Mouse (Mus musculus) MEL (cell line): ENCODE data around the gene Polk. TPM values are rescaled to one million over a fixed set of nuclear protein-coding genes. Genes with fewer than 3 reads are reported as not detected.

Experiments
- DNase-seq: peaks from one replicate; pipeline ENCODE4 v3.0.0; 2011; ENCODE audit warnings: low read depth, low spot score
- H3K27ac ChIP-seq: 2 replicates; pipeline ENCODE4 v1.5.1; 2012; ENCODE audit warnings: low read depth, mild to moderate bottlenecking, control low read depth, low read length, moderate library complexity; ENCODE audit not compliant: control insufficient read depth
- H3K27me3 ChIP-seq, 2 experiments: fragments of 150-350 bp in 1 of 2; sonication (generic) in 1 of 2; 2 replicates each; pipeline ENCODE4 v1.6.1; 2012; ENCODE audit warnings: low read length in 2 of 2, mild to moderate bottlenecking in 2 of 2, improper control_type of control experiment in 1 of 2, moderate library complexity in 1 of 2; ENCODE audit not compliant: insufficient read depth in 2 of 2, control insufficient read depth in 1 of 2
- H3K36me3 ChIP-seq, 2 experiments: 2 replicates each; pipeline ENCODE4 v1.6.1; 2012 to 2014; ENCODE audit warnings: low read length in 2 of 2, improper control_type of control experiment in 1 of 2, inconsistent platforms in 1 of 2, mild to moderate bottlenecking in 1 of 2; ENCODE audit not compliant: insufficient read depth in 2 of 2, control insufficient read depth in 1 of 2
- H3K4me1 ChIP-seq, 2 experiments: fragments of 150-350 bp in 1 of 2; sonication (generic) in 1 of 2; 2 replicates each; pipeline ENCODE4 v1.6.1; 2012; ENCODE audit warnings: low read length in 2 of 2, improper control_type of control experiment in 1 of 2, mild to moderate bottlenecking in 1 of 2; ENCODE audit not compliant: insufficient read depth in 2 of 2, control insufficient read depth in 1 of 2
- H3K4me3 ChIP-seq, 2 experiments: fragments of 150-350 bp in 1 of 2; sonication (generic) in 1 of 2; 2 replicates each; pipeline ENCODE4 v1.5.1; 2012; ENCODE audit warnings: low read depth in 2 of 2, low read length in 2 of 2, mild to moderate bottlenecking in 2 of 2, moderate library complexity in 2 of 2, control low read depth in 1 of 2, improper control_type of control experiment in 1 of 2; ENCODE audit not compliant: control insufficient read depth in 1 of 2, insufficient read depth in 1 of 2
- H3K79me2 ChIP-seq: 2 replicates; pipeline ENCODE4 v1.6.1; 2012; ENCODE audit warnings: mild to moderate bottlenecking, low read length, moderate library complexity; ENCODE audit not compliant: control insufficient read depth, poor library complexity, insufficient read depth
- H3K9ac ChIP-seq: 2 replicates; pipeline ENCODE4 v1.6.1; 2012; ENCODE audit warnings: low read depth, mild to moderate bottlenecking, control low read depth, low read length, moderate library complexity; ENCODE audit not compliant: control insufficient read depth, poor library complexity, severe bottlenecking
- H3K9me3 ChIP-seq: fragments of 150-350 bp; sonication (generic); replicated peaks from 2 replicates; pipeline ENCODE4 v1.6.1; 2012; ENCODE audit warnings: mild to moderate bottlenecking, low read length, improper control_type of control experiment, moderate library complexity; ENCODE audit not compliant: insufficient read depth
- BHLHE40 ChIP-seq: IDR thresholded peaks from 2 replicates; pipeline ENCODE4 v1.6.1; 2012; ENCODE audit warnings: low read depth, mild to moderate bottlenecking, inconsistent platforms, low read length, improper control_type of control experiment, borderline replicate concordance
- CTCF ChIP-seq, 3 experiments: IDR thresholded peaks in 2 of 3; conservative IDR thresholded peaks in 1 of 3; 2 replicates each; pipeline ENCODE4 v1.5.1; 2011 to 2012; ENCODE audit warnings: low read length in 3 of 3, low read depth in 2 of 3, mild to moderate bottlenecking in 2 of 3, improper control_type of control experiment in 1 of 3, inconsistent platforms in 1 of 3, mixed read lengths in 1 of 3, moderate library complexity in 1 of 3; ENCODE audit not compliant: control insufficient read depth in 1 of 3, insufficient read depth in 1 of 3, poor library complexity in 1 of 3, severe bottlenecking in 1 of 3
- ELF1 ChIP-seq: IDR thresholded peaks from 2 replicates; pipeline ENCODE4 v1.6.1; 2014; ENCODE audit warnings: low read depth, mild to moderate bottlenecking, inconsistent platforms, low read length, improper control_type of control experiment, moderate library complexity
- EP300 ChIP-seq, 2 experiments: IDR thresholded peaks; 2 replicates each; pipeline ENCODE4 v1.6.1; 2011; ENCODE audit warnings: improper control_type of control experiment in 2 of 2, low read length in 2 of 2, low read depth in 1 of 2, mild to moderate bottlenecking in 1 of 2
- ETS1 ChIP-seq: IDR thresholded peaks from 2 replicates; pipeline ENCODE4 v1.6.1; 2012; ENCODE audit warnings: low read depth, mild to moderate bottlenecking, inconsistent platforms, low read length, improper control_type of control experiment, moderate library complexity
- GABPA ChIP-seq: IDR thresholded peaks from 2 replicates; pipeline ENCODE4 v1.6.1; 2012; ENCODE audit warnings: low read depth, mild to moderate bottlenecking, inconsistent platforms, low read length, improper control_type of control experiment, moderate library complexity
- GATA1 ChIP-seq: IDR thresholded peaks from 2 replicates; pipeline ENCODE4 v1.6.1; 2011; ENCODE audit warnings: low read depth, low read length, improper control_type of control experiment
- KAT2A ChIP-seq: conservative IDR thresholded peaks from 2 replicates; pipeline ENCODE4 v1.6.1; 2012; ENCODE audit warnings: low read depth, low read length, improper control_type of control experiment, inconsistent platforms
- MAFK ChIP-seq: IDR thresholded peaks from 2 replicates; pipeline ENCODE4 v1.6.1; 2011; ENCODE audit warnings: low read depth, mild to moderate bottlenecking, low read length, improper control_type of control experiment, borderline replicate concordance
- MAX ChIP-seq: IDR thresholded peaks from 2 replicates; pipeline ENCODE4 v1.6.1; 2011; ENCODE audit warnings: low read length, improper control_type of control experiment
- MAZ ChIP-seq: IDR thresholded peaks from 2 replicates; pipeline ENCODE4 v1.6.1; 2012; ENCODE audit warnings: low read depth, mild to moderate bottlenecking, inconsistent platforms, low read length, improper control_type of control experiment
- MEF2A ChIP-seq: IDR thresholded peaks from 2 replicates; pipeline ENCODE4 v1.6.1; 2014; ENCODE audit warnings: low read depth, mild to moderate bottlenecking, inconsistent platforms, low read length, improper control_type of control experiment; ENCODE audit not compliant: poor library complexity, insufficient replicate concordance, severe bottlenecking; ENCODE audit errors: extremely low read depth
- MYB ChIP-seq: IDR thresholded peaks from 2 replicates; pipeline ENCODE4 v1.6.1; 2011; ENCODE audit warnings: mild to moderate bottlenecking, low read depth, low read length, improper control_type of control experiment
- MYC ChIP-seq: IDR thresholded peaks from 2 replicates; pipeline ENCODE4 v1.6.1; 2011; ENCODE audit warnings: low read depth, mild to moderate bottlenecking, low read length, improper control_type of control experiment, moderate library complexity
- NELFE ChIP-seq: IDR thresholded peaks from 2 replicates; pipeline ENCODE4 v1.6.1; 2011; ENCODE audit warnings: low read depth, low read length, improper control_type of control experiment
- RAD21 ChIP-seq: IDR thresholded peaks from 2 replicates; pipeline ENCODE4 v1.6.1; 2011; ENCODE audit warnings: mild to moderate bottlenecking, low read depth, low read length, improper control_type of control experiment
- SIN3A ChIP-seq: IDR thresholded peaks from 2 replicates; pipeline ENCODE4 v1.6.1; 2012; ENCODE audit warnings: low read length, improper control_type of control experiment, inconsistent platforms
- SMC3 ChIP-seq: IDR thresholded peaks from 2 replicates; pipeline ENCODE4 v1.6.1; 2011; ENCODE audit warnings: low read depth, low read length, improper control_type of control experiment
- TAL1 ChIP-seq: IDR thresholded peaks from 2 replicates; pipeline ENCODE4 v1.6.1; 2012; ENCODE audit warnings: mild to moderate bottlenecking, inconsistent platforms, low read length, moderate library complexity, mixed read lengths
- USF1 ChIP-seq: IDR thresholded peaks from 2 replicates; pipeline ENCODE4 v1.6.1; 2014; ENCODE audit warnings: low read depth, mild to moderate bottlenecking, inconsistent platforms, low read length, improper control_type of control experiment, moderate library complexity
- USF2 ChIP-seq, 2 experiments: IDR thresholded peaks; 2 replicates each; pipeline ENCODE4 v1.6.1; 2011 to 2012; ENCODE audit warnings: improper control_type of control experiment in 2 of 2, low read length in 2 of 2, borderline replicate concordance in 1 of 2, inconsistent platforms in 1 of 2, low read depth in 1 of 2, mild to moderate bottlenecking in 1 of 2; ENCODE audit not compliant: insufficient read depth in 1 of 2
- ZNF384 ChIP-seq: IDR thresholded peaks from 2 replicates; pipeline ENCODE4 v1.6.1; 2012; ENCODE audit warnings: low read depth, mild to moderate bottlenecking, inconsistent platforms, low read length, improper control_type of control experiment
- polyA plus RNA-seq, 2 experiments: library from polyadenylated mRNA; stranded (reverse) in 1 of 2; unstranded in 1 of 2; fragments of >175 nt in 1 of 2; fragments of >200 nt in 1 of 2; gene quantifications; 2 replicates each; pipeline versions ENCODE4 v1.2.1 to v1.2.4; 2012; ENCODE audit warnings: low replicate concordance in 2 of 2, low read depth in 1 of 2; ENCODE audit not compliant: insufficient read length in 2 of 2, insufficient read depth in 1 of 2, missing spikeins in 1 of 2
- total RNA-seq: library from RNA; depleted of rRNA; stranded (reverse); fragments of 300-350 nt; gene quantifications from 2 replicates; pipeline ENCODE4 v1.2.3, GENCODE M21; 2012

Polk gene
- total and polyA plus RNA-seq, 3 experiments = 2.9 to 3.6 TPM; not detected in 1

DNA sequence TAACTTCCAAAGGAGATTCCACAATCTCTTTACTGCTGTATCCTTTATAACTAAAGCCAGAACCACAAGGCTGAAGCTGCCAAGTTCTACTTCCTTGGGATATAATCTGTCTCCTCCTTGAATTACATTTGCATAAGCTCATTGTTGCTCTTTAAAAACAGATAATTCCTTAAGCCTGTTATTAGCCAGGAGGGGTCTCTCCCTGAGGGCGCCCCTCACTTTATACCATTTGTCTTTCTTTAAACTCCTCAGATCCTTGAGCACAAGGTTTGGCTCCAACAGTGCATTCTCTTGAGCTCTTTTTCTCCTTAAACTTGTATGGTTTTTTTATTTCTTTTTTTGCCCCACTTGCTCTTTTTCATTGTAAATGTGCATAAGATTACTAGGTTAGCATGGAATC, 46.3 kb upstream of the Polk start:
- H3K9me3 ChIP-seq = no peaks in the 10 kb centered on the region
- peaks cover 5 to 6% of the 10 kb centered on the region in 2 experiments; a peak in 3 of 4 replicates for H3K4me1 ChIP-seq
- H3K9ac ChIP-seq = no peak overlapping the region

DNA sequence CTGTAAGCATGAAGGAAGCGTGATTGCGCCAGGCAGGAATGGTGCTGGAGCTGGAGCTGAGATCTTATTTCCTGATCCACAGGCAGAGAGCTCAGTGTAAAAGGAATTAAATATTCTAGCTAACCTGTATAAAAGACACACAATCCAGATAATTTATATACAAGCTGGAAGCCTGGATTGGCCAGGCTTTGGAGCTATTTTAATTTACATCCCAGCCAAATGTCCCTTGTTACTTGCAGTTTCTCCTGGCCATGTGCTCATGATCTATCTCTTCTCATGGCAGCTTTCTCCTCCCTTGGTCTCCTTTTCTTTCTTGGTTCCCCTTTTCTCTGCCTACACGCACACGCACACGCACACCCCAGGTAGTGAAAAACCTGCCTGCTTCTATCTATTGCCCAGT, 44.2 kb upstream of the Polk start:
- TF ChIP-seq MYC (peak; percentile 60), MEF2A (no peak)
- H3K4me3 ChIP-seq = no peak overlapping the region
- H3K27ac ChIP-seq = no peak overlapping the region
- H3K4me1 ChIP-seq = peaks cover 5 to 7% of the 10 kb centered on the region in 2 experiments; a peak in 3 of 4 replicates
- H3K27me3 ChIP-seq = no peaks in the 10 kb centered on the region
- H3K79me2 ChIP-seq = no peaks in the 10 kb centered on the region; the same call in 1 of the 2 replicates
- peak; percentile 38 for DNase-seq
- H3K36me3 ChIP-seq = peaks cover 0 to 9% of the 10 kb centered on the region in 2 experiments; a peak in 2 of 4 replicates
- H3K9me3 ChIP-seq = no peaks in the 10 kb centered on the region
- H3K9ac ChIP-seq = no peak overlapping the region

More for the DNA sequence above, 46.3 kb upstream of the Polk start:
- no peak for DNase-seq
- Histone ChIP-seq H3K27ac (no peak overlapping the region), H3K79me2 (no peaks in the 10 kb centered on the region; the same call in 1 of the 2 replicates), H3K27me3 (no peaks in the 10 kb centered on the region), H3K36me3 (peaks cover 0 to 9% of the 10 kb centered on the region in 2 experiments; a peak in 2 of 4 replicates), H3K4me3 (no peak overlapping the region)
- no peak for TF ChIP-seq MYB
- no peak for TF ChIP-seq TAL1
- no peak for TF ChIP-seq NELFE
- TF ChIP-seq RAD21 = no peak
- no peak for TF ChIP-seq CTCF (IDR thresholded peaks at IDR 0.05 in 2 of 3, conservative IDR thresholded peaks at IDR 0.05 in 1 of 3; ENCODE audit: control insufficient read depth in 1 of 3, insufficient read depth in 1 of 3, low read depth in 2 of 3, low read length in 3 of 3, poor library complexity in 1 of 3, severe bottlenecking in 1 of 3)
- TF ChIP-seq SIN3A = no peak
- TF ChIP-seq GATA1 = no peak
- no peak for TF ChIP-seq MAZ
- no peak for TF ChIP-seq GABPA
- TF ChIP-seq BHLHE40 = no peak
- TF ChIP-seq KAT2A = no peak
- no peak for TF ChIP-seq ZNF384

DNA sequence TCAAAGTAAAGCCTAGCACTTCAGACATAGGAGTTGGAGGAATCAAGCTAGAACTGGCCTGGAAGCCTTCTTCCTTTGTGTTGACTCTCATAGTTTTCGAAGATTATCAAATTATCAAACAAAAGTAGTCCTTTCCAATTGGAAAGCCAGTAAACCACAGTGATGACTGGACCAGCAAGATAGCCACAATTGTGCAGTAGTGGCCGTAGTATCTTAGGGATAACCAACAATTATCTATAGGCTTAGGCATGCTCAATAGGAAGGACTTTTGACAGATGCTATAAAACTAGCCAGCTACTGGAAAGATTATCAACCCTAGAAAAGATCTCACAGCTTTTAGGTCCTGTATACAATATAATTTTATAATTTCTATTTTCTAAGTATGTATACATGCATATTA, 41.8 kb upstream of the Polk start:
- Histone ChIP-seq H3K4me3 (no peak overlapping the region), H3K9ac (no peak overlapping the region), H3K27me3 (no peaks in the 10 kb centered on the region), H3K9me3 (no peaks in the 10 kb centered on the region), H3K79me2 (no peaks in the 10 kb centered on the region; the same call in 1 of the 2 replicates), H3K4me1 (peaks cover 5 to 7% of the 10 kb centered on the region in 2 experiments; a peak in 3 of 4 replicates), H3K36me3 (peaks cover 0 to 9% of the 10 kb centered on the region in 2 experiments; a peak in 2 of 4 replicates)
- DNase-seq = no peak
- TF ChIP-seq CTCF (IDR thresholded peaks at IDR 0.05 in 2 of 3, conservative IDR thresholded peaks at IDR 0.05 in 1 of 3; ENCODE audit: control insufficient read depth in 1 of 3, insufficient read depth in 1 of 3, low read depth in 2 of 3, low read length in 3 of 3, poor library complexity in 1 of 3, severe bottlenecking in 1 of 3) = no peak
- no peak for TF ChIP-seq SMC3
- TF ChIP-seq TAL1 = no peak
- no peak for TF ChIP-seq ETS1
- TF ChIP-seq MAFK = no peak
- peak in 1 of 2 experiments; percentile 67; a peak in 2 of 4 replicates for TF ChIP-seq EP300 (IDR thresholded peaks at IDR 0.05; ENCODE audit: low read depth in 1 of 2, low read length in 2 of 2)
- no peak for TF ChIP-seq ELF1
- TF ChIP-seq GATA1 = 0 out of 2 replicates have a peak, but pooled peaks have one; percentile 31
- TF ChIP-seq MAX = no peak
- TF ChIP-seq USF2 (IDR thresholded peaks at IDR 0.05; ENCODE audit: borderline replicate concordance in 1 of 2, insufficient read depth in 1 of 2, low read depth in 1 of 2, low read length in 2 of 2) = no peak
- no peak for TF ChIP-seq USF1
- no peak for TF ChIP-seq RAD21
- TF ChIP-seq, all 39 proteins: peak for 2
- H3K27ac ChIP-seq = no peak overlapping the region
